Mouse (Mus musculus) fibroblast of lung, adult 2 months (primary cell): Measurements from ENCODE around the gene Sp100.
A peak's percentile ranks its signal among the peaks of the same experiment; 100 is the strongest.

ENCODE experiments used
- DNase-seq: peaks from one replicate; pipeline ENCODE4 v3.0.0-alpha.2; 2011; ENCODE audit warnings: low read depth

The Sp100 gene

GRCm38 (mm10) chr1:85750650-85751049 is 100.9 kb downstream of the Sp100 start:
- DNase-seq: no peak

- peak; percentile 32 for DNase-seq
These were observed 101.7 kb downstream of the Sp100 start for GRCm38 (mm10) chr1:85751494-85751893.

- DNase-seq: no peak
These were observed 102.3 kb downstream of the Sp100 start for GRCm38 (mm10) chr1:85751932-85752680.

- DNase-seq: no peak
These were observed 107.9 kb downstream of the Sp100 start for GRCm38 (mm10) chr1:85757531-85758230.

GRCm38 (mm10) chr1:85758231-85758968 is 108.6 kb downstream of the Sp100 start:
- no peak for DNase-seq

GRCm38 (mm10) chr1:85758969-85759293 is 109.1 kb downstream of the Sp100 start:
- no peak for DNase-seq
